Mouse (Mus musculus) lung, adult 18-20 months (tissue): ENCODE results near the gene Gm7697.
"Not testable (repeated sequence)": the region's sequence is repeated elsewhere in the genome, so short reads cannot be mapped to it uniquely, and the experiment has no call there.

ENCODE experiments used
- DNase-seq, 2 experiments: peaks; one replicate each; pipeline ENCODE4 v3.0.0; 2022; ENCODE audit warnings: mixed read lengths in 2 of 2

Gene Gm7697

DNA sequence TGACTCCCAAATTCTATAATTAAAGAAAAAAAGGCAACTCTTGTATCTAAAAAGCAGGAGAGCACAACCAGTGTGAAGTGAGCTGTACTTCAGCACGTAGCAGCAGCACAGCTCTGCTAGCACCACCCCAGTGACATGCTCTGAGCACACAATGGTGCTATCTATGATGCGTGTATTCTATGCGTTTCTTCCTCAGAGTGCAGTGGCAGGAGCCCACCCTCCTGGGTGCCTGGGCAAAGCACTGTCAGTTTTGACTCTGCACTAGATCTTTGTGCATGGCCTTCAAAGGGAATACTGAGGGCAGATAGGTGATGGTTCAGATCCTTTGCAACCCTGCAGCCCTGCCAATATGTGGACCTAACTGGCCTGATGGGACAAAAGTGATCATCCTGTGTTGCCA is at the start of gene Gm7697:
Gene Gm7697, minus strand, starts transcription at position 101 of the 400 bp plus-strand sequence.
- DNase-seq = not testable (repeated sequence)

DNA sequence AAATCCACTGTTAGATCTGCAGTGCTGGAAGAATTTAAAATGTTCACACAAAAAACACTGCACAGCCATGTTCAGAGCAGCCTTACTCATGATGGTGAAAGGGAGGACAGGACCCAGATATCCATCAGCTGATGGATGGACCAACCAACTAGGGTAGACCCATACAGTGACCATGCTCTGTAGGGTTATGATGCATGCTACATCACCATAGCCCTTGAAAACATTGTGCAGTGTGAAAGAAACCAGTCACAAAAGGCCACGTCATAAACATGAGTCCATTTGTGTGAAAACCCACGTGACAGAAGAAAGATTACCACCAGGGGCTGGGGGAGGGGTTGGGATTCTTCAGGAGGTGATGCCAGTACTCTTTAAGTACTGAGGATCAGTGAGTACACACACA is 28.5 kb upstream of the Gm7697 start:
- DNase-seq = not testable (repeated sequence)

DNA sequence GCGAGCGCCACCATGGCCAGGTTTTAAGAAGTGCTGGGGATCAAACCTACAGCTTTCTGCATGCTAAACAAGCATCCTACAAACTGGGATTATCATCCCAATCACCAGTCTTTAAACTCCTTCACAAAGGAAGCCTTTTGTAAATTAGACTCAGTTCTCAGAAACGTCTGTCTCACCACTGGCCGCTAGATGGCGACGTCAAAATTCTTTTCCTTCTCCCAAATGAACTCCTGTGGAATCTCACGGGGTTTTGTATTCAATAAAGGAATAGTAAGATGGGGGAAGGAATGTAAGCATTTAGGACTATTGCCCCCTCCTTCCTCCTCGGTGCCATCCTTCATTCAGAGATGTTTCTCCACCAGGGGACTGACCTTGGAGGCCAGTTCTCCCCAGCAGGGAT is 26.8 kb upstream of the Gm7697 start:
- DNase-seq = peak in 1 of 2 experiments; percentile 33

DNA sequence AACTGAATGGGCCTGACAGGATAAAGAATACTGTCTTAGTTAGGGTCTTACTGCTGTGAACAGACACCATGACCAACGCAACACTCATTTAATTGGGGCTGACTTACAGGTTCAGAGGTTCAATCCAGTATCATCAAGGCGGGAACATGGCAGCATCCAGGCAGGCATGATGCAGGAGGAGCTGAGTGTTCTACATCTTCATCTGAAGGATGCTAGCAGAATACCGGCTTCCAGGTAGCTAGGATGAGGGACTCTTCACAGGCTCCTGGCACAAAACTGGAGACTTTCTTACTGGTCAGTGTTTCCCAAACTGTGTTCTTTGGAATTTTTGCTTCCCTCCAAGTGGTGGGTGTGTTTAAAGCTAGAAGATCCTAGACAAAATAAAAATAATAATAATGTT is 25.3 kb upstream of the Gm7697 start:
- not testable (repeated sequence) for DNase-seq

DNA sequence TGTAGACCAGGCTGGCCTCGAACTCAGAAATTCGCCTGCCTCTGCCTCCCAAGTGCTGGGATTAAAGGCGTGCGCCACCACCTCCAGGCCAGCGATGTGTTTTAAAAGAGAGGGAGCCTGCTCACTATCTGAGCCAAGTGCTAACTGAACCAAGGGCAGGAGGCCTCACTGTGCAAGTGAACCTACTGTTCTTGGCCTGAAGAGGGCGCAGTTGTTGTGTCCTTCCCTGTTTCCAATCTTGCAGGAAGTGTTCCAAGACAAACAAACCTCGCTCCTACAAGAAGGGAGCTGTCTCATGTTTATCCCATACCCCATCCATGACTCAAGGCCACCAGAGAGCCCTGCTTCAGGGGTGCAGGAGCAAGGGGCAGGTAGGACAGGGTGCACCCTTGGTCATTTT is 24.4 kb upstream of the Gm7697 start:
- DNase-seq = peak in 1 of 2 experiments; percentile 28

DNA sequence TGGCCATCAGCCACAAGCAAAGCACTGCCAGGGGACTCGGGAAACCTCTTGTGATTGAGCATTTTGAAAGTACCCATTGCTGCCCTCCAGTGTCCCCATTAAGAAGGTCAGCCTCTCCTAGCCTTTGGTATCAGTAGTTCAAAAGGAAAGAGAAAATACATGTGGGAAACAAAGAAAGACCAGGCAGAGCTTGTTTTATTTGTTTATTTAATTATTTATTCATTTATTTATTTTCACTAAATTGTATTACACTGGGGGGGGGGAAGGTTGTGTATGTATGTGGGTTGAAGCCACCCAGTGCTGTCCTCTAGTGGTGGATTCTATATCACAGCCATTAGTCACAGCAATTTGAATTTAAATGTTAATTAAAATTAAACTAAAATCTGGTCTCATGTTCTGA is 22.2 kb upstream of the Gm7697 start:
- DNase-seq = peak; percentile 55 to 56

DNA sequence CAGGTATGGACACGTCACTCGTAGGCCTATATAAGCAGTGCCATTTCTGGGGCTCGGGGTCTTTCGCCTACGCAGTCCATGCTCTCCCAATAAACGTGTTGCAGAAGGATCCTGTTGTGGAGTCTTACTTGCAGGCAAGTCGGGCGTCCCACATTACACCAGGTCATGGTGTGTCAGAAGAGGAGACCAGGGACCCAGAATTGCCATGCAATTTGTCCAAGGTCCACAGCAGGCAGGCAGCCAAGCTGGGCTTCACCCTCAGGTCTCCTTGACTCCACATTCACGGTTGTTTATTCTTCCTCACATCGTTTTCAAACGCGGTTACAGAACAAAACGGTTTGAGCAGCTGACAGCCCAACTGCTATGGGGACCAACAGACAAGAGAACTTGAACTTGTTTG is 21.7 kb upstream of the Gm7697 start:
- peak; percentile 46 to 59 for DNase-seq

DNA sequence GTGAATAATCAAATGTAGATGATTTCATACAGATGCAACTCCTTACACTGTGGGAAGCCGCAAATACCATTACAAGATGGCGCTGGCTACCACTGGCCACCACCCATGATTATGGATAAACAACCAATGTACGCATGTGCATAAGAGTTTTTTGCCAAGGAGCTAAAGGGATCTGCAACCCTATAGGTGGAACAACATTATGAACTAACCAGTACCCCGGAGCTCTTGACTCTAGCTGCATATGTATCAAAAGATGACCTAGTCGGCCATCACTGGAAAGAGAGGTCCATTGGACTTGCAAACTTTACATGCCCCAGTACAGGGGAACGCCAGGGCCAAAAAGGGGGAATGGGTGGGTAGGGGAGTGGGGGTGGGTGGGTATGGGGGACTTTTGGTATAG is 21.2 kb upstream of the Gm7697 start:
- DNase-seq = not testable (repeated sequence)

DNA sequence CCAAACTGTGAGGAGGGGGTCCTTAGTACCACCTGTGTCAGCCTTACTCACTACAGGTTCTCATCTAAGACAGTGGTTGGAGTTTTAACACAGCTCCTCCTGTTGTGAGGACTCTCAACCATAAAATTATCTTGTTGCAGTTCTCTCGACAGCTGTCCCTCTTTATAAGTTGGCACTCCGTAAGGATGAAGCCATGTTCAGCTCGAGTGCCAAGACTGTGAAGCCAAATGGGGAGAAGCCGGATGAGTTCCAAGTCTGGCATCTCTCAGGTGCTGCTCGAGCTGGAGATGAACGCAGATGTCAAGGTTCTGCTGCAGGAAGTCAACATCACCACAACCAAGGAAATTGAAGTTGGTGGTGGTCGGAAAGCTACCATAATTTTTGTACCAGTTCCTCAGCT is 18.0 kb upstream of the Gm7697 start:
- DNase-seq = not testable (repeated sequence)

DNA sequence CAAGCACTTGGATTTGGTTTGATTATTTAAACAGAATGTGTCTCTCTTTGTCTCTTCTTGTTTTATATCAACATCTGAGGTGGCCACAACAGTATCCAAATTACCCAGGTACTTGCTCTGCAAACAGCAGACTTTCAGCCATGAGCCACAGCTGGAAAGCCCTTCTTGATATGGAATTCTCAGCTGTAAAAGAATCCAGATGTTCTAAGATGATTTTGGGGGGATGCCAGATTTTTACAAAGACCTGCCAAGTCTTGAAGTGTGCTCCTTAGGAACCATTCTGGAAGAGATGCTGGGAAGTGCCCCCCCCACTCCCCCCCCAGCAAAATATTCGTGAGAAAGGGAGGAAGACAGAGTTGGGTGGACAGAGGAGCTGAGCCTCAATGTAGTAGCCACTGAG is 17.6 kb upstream of the Gm7697 start:
- not testable (repeated sequence) for DNase-seq

DNA sequence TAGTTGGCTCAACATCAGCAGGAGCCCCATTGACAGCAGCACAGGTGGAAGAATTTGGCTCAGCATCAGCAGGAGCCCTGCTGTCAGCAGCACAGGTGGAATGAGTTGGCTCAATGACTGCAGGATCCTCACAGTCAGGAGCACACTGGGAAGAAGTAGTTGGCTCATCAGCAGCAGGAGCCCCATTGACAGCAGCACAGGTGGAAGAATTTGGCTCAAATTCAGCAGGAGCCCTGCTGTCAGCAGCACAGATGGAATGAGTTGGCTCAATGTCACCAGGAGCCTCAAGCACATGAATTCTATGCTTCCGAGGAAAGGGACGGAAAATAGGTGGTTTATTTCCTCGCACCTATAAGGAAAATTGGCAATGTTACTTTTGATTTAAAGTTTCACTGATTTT is 47.8 kb downstream of the Gm7697 start:
- DNase-seq = not testable (repeated sequence)

DNA sequence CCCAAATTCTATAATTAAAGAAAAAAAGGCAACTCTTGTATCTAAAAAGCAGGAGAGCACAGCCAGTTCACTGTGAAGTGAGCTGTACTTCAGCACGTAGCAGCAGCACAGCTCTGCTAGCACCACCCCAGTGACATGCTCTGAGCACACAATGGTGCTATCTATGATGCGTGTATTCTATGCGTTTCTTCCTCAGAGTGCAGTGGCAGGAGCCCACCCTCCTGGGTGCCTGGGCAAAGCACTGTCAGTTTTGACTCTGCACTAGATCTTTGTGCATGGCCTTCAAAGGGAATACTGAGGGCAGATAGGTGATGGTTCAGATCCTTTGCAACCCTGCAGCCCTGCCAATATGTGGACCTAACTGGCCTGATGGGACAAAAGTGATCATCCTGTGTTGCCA is 69.3 kb downstream of the Gm7697 start, which contains the start of gene Gm9495:
Gene Gm9495, minus strand, starts transcription at position 101 of the 400 bp plus-strand sequence.
- not testable (repeated sequence) for DNase-seq
